8 mouse cellular contexts compared by ENCODE assay signal in the genomic region with DNA sequence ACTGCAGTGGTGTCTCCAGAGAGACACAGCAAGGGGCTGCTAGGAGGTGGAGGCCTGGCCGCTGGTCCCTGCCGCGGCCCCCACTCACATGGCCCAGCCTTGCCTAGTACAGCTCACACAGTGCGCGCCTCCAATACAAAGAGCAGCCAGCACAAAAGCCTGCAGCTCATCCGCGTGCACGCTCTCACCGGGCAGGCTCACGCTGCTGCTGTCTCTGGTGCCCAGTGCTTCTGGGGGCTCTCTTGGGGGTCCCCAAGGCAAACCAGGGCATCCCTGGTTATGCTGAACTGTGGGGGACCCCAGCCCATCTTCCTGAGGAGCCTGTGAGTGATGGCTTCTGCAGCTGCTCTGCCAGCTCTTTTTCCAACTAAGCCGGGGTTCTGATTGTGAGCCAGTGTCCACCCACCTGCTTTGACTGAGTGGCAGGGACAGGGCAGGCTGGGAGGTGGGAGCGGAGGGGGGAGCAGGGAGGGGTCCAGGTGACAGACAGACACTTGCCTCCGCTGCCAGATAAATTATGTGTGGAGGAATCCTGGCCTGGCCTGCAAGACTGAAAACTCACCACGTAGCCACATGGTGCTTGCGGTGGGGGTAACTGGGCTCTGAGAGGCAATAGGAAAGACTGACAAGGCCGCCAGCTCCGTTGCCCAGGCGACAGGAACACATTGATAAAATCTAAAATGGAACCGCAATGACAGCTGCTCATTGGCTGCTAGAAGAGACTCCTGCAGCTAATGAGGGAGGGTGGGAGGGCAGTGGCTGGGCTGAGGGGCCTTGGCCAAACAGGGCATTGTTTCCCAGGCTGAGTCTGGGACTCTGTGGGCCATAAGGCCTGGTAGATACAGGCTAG.
DNase-seq lines count a peak whose midpoint lies in the region; ATAC-seq lines count a peak whose summit lies in the region.

No protein-coding gene starts in this region.

- peak overlapping the region; percentile 43 for H3K4me2 ChIP-seq in forebrain, embryonic 15.5 days (replicated peaks)
- H3K4me2 ChIP-seq in hindbrain, embryonic 15.5 days: peak overlapping the region; percentile 51

- no peaks in the 10 kb centered on the region for H3K27me3 ChIP-seq in forebrain, embryonic 15.5 days
- H3K27me3 ChIP-seq in hindbrain, embryonic 15.5 days: no peaks in the 10 kb centered on the region

- H3K4me1 ChIP-seq in forebrain, embryonic 15.5 days: peaks cover 79% of the 10 kb centered on the region
- peaks cover 73% of the 10 kb centered on the region for H3K4me1 ChIP-seq in hindbrain, embryonic 15.5 days (replicated peaks)

- H3K9ac ChIP-seq in forebrain, embryonic 15.5 days (replicated peaks): peak overlapping the region; percentile 48
- peak overlapping the region; percentile 43 for H3K9ac ChIP-seq in hindbrain, embryonic 15.5 days

- intact Hi-C loops in left cerebral cortex, postnatal 36 days (cut with DNase I): no loop called here

- H3K27ac ChIP-seq in forebrain, embryonic 15.5 days (replicated peaks): peak overlapping the region; percentile 91
- H3K27ac ChIP-seq in hindbrain, embryonic 15.5 days (replicated peaks): peak overlapping the region; percentile 90

- 5% methylated on average over 19 of the region's 19 CpGs for WGBS in forebrain, embryonic 15.5 days
- 13% methylated on average over 19 of the region's 19 CpGs for WGBS in hindbrain, embryonic 15.5 days

- H3K36me3 ChIP-seq in forebrain, embryonic 15.5 days: no peaks in the 10 kb centered on the region
- H3K36me3 ChIP-seq in hindbrain, embryonic 15.5 days: no peaks in the 10 kb centered on the region

- peak; percentile 67 for ATAC-seq in forebrain, embryonic 15.5 days (replicated peaks)
- ATAC-seq in hindbrain, embryonic 15.5 days (ENCODE audit: low FRiP score, low read depth): peak; percentile 73

- no peaks in the 10 kb centered on the region for H3K9me3 ChIP-seq in forebrain, embryonic 15.5 days
- H3K9me3 ChIP-seq in hindbrain, embryonic 15.5 days: no peaks in the 10 kb centered on the region

- peak overlapping the region; percentile 29 for H3K4me3 ChIP-seq in forebrain, embryonic 15.5 days
- H3K4me3 ChIP-seq in hindbrain, embryonic 15.5 days: peak overlapping the region; percentile 24

- peak; percentile 30 for DNase-seq in gastrocnemius, postnatal 10 days
- DNase-seq in gastrocnemius, adult 18-20 months (ENCODE audit: low spot score): no peak
- peak; percentile 90 for DNase-seq in brain, adult 2 months (ENCODE audit: low read depth, low spot score)
- DNase-seq in left cerebral cortex, postnatal 36 days (ENCODE audit: low spot score in 2 of 2): peak; percentile 59 to 61
- peak; percentile 65 for DNase-seq in naive thymus-derived CD4-positive, alpha-beta T cell, adult 2 months (ENCODE audit: low read depth)
- no peak for DNase-seq in urinary bladder, postnatal 14 days (ENCODE audit: low spot score)

Comparison
In these comparisons a context has a peak if more than half of its experiments do, and no peak if none do; other contexts are left out.
1. DNase-seq: peak in gastrocnemius, postnatal 10 days (single experiment), brain, adult 2 months (single experiment), left cerebral cortex, postnatal 36 days (2 of 2) and naive thymus-derived CD4-positive, alpha-beta T cell, adult 2 months (single experiment); none in gastrocnemius, adult 18-20 months (single experiment) and urinary bladder, postnatal 14 days (single experiment).